Mouse (Mus musculus) limb, embryonic 14.5 days (tissue): ENCODE data around the gene Slc39a9. TPM values are rescaled to one million over a fixed set of nuclear protein-coding genes. Genes with fewer than 3 reads are reported as not detected.
A peak's percentile ranks its signal among the peaks of the same experiment; 100 is the strongest.

Experiments
- ATAC-seq: fragments of 200-750 bp; cut with Nextera tagmentation; 2 replicates; pipeline ENCODE4 v1.8.0; 2017; ENCODE audit warnings: low read depth, moderate number of reproducible peaks, moderate TSS enrichment; ENCODE audit not compliant: low FRiP score
- DNase-seq: peaks from one replicate; pipeline ENCODE4 v3.0.0-alpha.2; 2015; ENCODE audit warnings: low spot score
- H3K27ac ChIP-seq: fragments of 300-500 bp; sonication (generic); replicated peaks from 2 replicates; pipeline ENCODE4 v1.5.1; 2014; ENCODE audit warnings: low read depth, mild to moderate bottlenecking, low read length, moderate library complexity, mixed read lengths
- H3K27me3 ChIP-seq: fragments of 300-500 bp; sonication (generic); 2 replicates; pipeline ENCODE4 v1.6.1; 2014; ENCODE audit warnings: low read length, mixed read lengths; ENCODE audit not compliant: control insufficient read depth, insufficient read depth
- H3K36me3 ChIP-seq: fragments of 300-500 bp; sonication (generic); 2 replicates; pipeline ENCODE4 v1.6.1; 2014; ENCODE audit warnings: mild to moderate bottlenecking, low read length, moderate library complexity, mixed read lengths; ENCODE audit not compliant: control insufficient read depth, insufficient read depth
- H3K4me1 ChIP-seq: fragments of 300-500 bp; sonication (generic); 2 replicates; pipeline ENCODE4 v1.6.1; 2014; ENCODE audit warnings: antibody characterized with exemption, low read length, mixed read lengths; ENCODE audit not compliant: control insufficient read depth, insufficient read depth
- H3K4me2 ChIP-seq: fragments of 300-500 bp; sonication (generic); replicated peaks from 2 replicates; pipeline ENCODE4 v1.6.1; 2014; ENCODE audit warnings: low read depth, mild to moderate bottlenecking, low read length, moderate library complexity; ENCODE audit not compliant: severe bottlenecking
- H3K4me3 ChIP-seq: fragments of 300-500 bp; sonication (generic); replicated peaks from 2 replicates; pipeline ENCODE4 v1.5.1; 2014; ENCODE audit warnings: low read length
- H3K9ac ChIP-seq: fragments of 300-500 bp; sonication (generic); 2 replicates; pipeline ENCODE4 v1.6.1; 2014; ENCODE audit warnings: mild to moderate bottlenecking, low read depth, low read length, moderate library complexity; ENCODE audit not compliant: severe bottlenecking
- H3K9me3 ChIP-seq: fragments of 300-500 bp; sonication (generic); 2 replicates; pipeline ENCODE4 v1.6.1; 2016; ENCODE audit warnings: low read length; ENCODE audit not compliant: control insufficient read depth
- POLR2A ChIP-seq: fragments of 200-500 bp; IDR thresholded peaks from 2 replicates; pipeline ENCODE4 v1.8.0; 2012; ENCODE audit warnings: inconsistent platforms, mild to moderate bottlenecking, moderate library complexity, borderline replicate concordance; ENCODE audit not compliant: insufficient read depth, insufficient read length; ENCODE audit errors: extremely low read depth
- WGBS: fragments of 180-500 bp; shearing (Covaris S2); extraction: QIAGEN DNeasy Blood & Tissue Kit; methylation state at CpG from one replicate; pipeline ENCODE4 v1.1.7; 2014; 5-methylcytosine and 5-hydroxymethylcytosine counted together
- polyA plus RNA-seq, 2 experiments: library from polyadenylated mRNA; depleted of rRNA in 1 of 2; stranded (reverse) in 1 of 2; unstranded in 1 of 2; fragments of >200 nt; fragmentation: Nextera tagmentation in 1 of 2; extraction: Ambion mirVana in 1 of 2; gene quantifications; 2 replicates each; pipeline versions ENCODE4 v1.2.1 to v1.2.3; 2012 to 2014

The Slc39a9 gene
- polyA plus RNA-seq, 2 experiments, result 26.9 to 29.1 TPM

GRCm38 (mm10) chr12:80673170-80673569 is 29.5 kb downstream of the Slc39a9 start:
- H3K4me1 ChIP-seq, result no peaks in the 10 kb centered on the region
- peaks cover 44% of the 10 kb centered on the region for H3K36me3 ChIP-seq
- TF ChIP-seq POLR2A, result no peak
- ATAC-seq (no peak; the same call in 1 of the 2 replicates), DNase-seq (peak; percentile 62)
- H3K4me2 ChIP-seq, result no peak overlapping the region
- H3K27ac ChIP-seq, result no peak overlapping the region
- WGBS, result 13% methylated on average over 3 of the region's 3 CpGs
- no peak overlapping the region for H3K9ac ChIP-seq
- no peaks in the 10 kb centered on the region for H3K9me3 ChIP-seq
- no peaks in the 10 kb centered on the region for H3K27me3 ChIP-seq
- no peak overlapping the region for H3K4me3 ChIP-seq

- no peak overlapping the region for H3K4me2 ChIP-seq
- H3K9me3 ChIP-seq, result no peaks in the 10 kb centered on the region
- peak; percentile 27 for DNase-seq
- no peak for ATAC-seq
- WGBS, result 75% methylated on average over 1 of the region's 1 CpGs
- no peak for TF ChIP-seq POLR2A
- H3K36me3 ChIP-seq, result peaks cover 27% of the 10 kb centered on the region
- no peak overlapping the region for H3K9ac ChIP-seq
- H3K27ac ChIP-seq, result no peak overlapping the region
- no peaks in the 10 kb centered on the region for H3K27me3 ChIP-seq
- no peak overlapping the region for H3K4me3 ChIP-seq
- no peaks in the 10 kb centered on the region for H3K4me1 ChIP-seq
Measured at GRCm38 (mm10) chr12:80681340-80681739, 37.7 kb downstream of the Slc39a9 start.

GRCm38 (mm10) chr12:80683554-80683953 is 39.9 kb downstream of the Slc39a9 start:
- Histone ChIP-seq H3K36me3 (peaks cover 15% of the 10 kb centered on the region), H3K9ac (no peak overlapping the region), H3K9me3 (no peaks in the 10 kb centered on the region), H3K27ac (no peak overlapping the region), H3K4me3 (no peak overlapping the region), H3K4me1 (no peaks in the 10 kb centered on the region), H3K27me3 (no peaks in the 10 kb centered on the region), H3K4me2 (no peak overlapping the region)
- 86% methylated on average over 3 of the region's 3 CpGs for WGBS
- no peak for TF ChIP-seq POLR2A
- DNase-seq (no peak), ATAC-seq (no peak)

- H3K36me3 ChIP-seq, result peaks cover 10% of the 10 kb centered on the region
- DNase-seq (no peak), ATAC-seq (no peak)
- no peaks in the 10 kb centered on the region for H3K27me3 ChIP-seq
- H3K4me1 ChIP-seq, result no peaks in the 10 kb centered on the region
- H3K9me3 ChIP-seq, result no peaks in the 10 kb centered on the region
- WGBS, result 89% methylated on average over 3 of the region's 3 CpGs
- H3K27ac ChIP-seq, result no peak overlapping the region
- no peak overlapping the region for H3K4me2 ChIP-seq
- H3K4me3 ChIP-seq, result no peak overlapping the region
- no peak for TF ChIP-seq POLR2A
- H3K9ac ChIP-seq, result no peak overlapping the region
Measured at GRCm38 (mm10) chr12:80684316-80684715, 40.6 kb downstream of the Slc39a9 start.

- DNase-seq, result peak; percentile 84
- ATAC-seq, result 0 out of 2 replicates have a peak, but pooled peaks have one; percentile 50
Measured at GRCm38 (mm10) chr12:80687788-80688211, 44.1 kb downstream of the Slc39a9 start.

DNA sequence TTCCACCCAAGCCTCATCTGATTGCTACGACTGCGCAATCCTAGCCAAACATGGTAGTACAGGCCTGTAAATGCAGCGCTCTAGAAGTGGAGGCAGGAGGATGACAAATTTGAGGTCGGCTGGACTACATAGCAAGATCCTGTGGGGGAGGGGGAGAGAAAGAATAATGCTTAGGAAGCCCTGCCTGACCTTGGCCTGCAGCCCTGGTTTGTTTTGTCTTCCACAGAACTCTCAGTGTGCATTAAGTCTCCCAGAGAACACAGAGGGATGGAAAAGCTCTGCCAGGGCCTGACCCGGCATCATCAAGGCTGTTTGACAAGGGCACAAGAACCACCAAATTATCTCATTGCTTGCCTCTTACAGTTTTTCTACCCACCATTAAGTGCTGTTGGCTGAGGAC is 46.0 kb downstream of the Slc39a9 start:
- DNase-seq, result no peak

More at GRCm38 (mm10) chr12:80687788-80688211, 44.1 kb downstream of the Slc39a9 start:
- Histone ChIP-seq H3K27ac (no peak overlapping the region), H3K27me3 (peaks cover 23% of the 10 kb centered on the region), H3K4me3 (no peak overlapping the region), H3K4me1 (peaks cover 6% of the 10 kb centered on the region; the same call in 1 of the 2 replicates), H3K9ac (no peak overlapping the region), H3K36me3 (no peaks in the 10 kb centered on the region), H3K9me3 (no peaks in the 10 kb centered on the region), H3K4me2 (no peak overlapping the region)
- TF ChIP-seq POLR2A, result no peak
- 63% methylated on average over 10 of the region's 10 CpGs for WGBS

More for the DNA sequence above, 46.0 kb downstream of the Slc39a9 start:
- Histone ChIP-seq H3K4me2 (no peak overlapping the region), H3K36me3 (no peaks in the 10 kb centered on the region), H3K27me3 (peaks cover 40% of the 10 kb centered on the region), H3K9ac (no peak overlapping the region), H3K4me3 (no peak overlapping the region), H3K4me1 (peaks cover 6% of the 10 kb centered on the region; the same call in 1 of the 2 replicates), H3K9me3 (no peaks in the 10 kb centered on the region), H3K27ac (no peak overlapping the region)
- ATAC-seq, result no peak
- no peak for TF ChIP-seq POLR2A
- WGBS, result 74% methylated on average over 5 of the region's 5 CpGs
